Mouse (Mus musculus): Measurements from ENCODE around the gene Cyp4a12b. TPM values are rescaled to one million over a fixed set of nuclear protein-coding genes. Genes with fewer than 3 reads are reported as not detected.
A peak's percentile ranks its signal among the peaks of the same experiment; 100 is the strongest.
"Not testable (repeated sequence)": the region's sequence is repeated elsewhere in the genome, so short reads cannot be mapped to it uniquely, and the experiment has no call there.

Gene Cyp4a12b
- not detected for total RNA-seq (2021)

GRCm38 (mm10) chr4:115411324-115411723 is at the start of gene Cyp4a12b:
Cyp4a12b (plus strand) TSS chr4:115411624.
- intact Hi-C loops (cut with DNase I); DNase-seq: not testable (repeated sequence)

DNA sequence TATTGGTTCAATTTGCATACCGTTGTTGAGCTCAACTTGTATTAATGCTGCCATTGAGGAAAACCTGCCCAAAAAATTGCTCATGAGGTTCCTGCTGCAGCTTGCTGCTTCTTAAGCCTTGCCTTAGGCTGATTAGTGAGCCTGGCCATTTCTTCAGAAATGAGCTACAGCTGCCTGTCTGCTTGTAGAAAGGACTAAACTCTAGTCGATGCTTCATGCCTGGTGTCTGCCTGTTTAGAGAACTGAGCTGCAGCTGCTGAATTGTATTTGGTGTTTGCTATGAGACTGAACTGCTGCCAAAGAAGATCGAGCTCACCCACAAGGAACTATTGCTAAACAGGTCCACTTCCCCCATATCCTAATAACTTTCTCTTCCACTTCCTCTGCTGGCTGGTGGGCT is 45.8 kb upstream of the Cyp4a12b start:
- intact Hi-C loops (cut with DNase I) = loop anchor here (10.0 kb wide), 1 partner anchor 349 kb away; no protein-coding TSS in a partner anchor
- not testable (repeated sequence) for DNase-seq

DNA sequence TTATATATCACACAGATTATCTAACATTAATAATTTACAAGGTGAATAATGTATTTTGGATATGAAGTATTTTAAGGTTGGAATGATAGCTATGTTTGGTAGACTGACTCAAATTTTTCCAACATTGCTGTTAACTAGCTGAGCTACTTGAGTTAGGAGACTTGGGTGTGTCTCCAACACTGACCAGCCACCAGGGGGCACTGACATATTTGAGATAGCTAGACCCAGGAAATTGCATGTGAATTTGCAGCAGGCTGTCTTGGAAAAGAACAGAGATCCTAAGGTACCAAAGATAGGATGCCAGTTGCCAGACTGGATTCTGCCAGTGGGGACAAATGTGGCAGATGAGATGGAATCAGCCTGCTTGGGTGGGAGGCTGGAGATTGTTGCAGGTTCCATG is 43.4 kb upstream of the Cyp4a12b start:
- not testable (repeated sequence) for DNase-seq
- intact Hi-C loops (cut with DNase I) = loop anchor here (10.0 kb wide), 1 partner anchor 347 kb away; no protein-coding TSS in a partner anchor

- DNase-seq; intact Hi-C loops (cut with DNase I): not testable (repeated sequence)
Observed at GRCm38 (mm10) chr4:115396256-115396655, 15.2 kb upstream of the Cyp4a12b start.

DNA sequence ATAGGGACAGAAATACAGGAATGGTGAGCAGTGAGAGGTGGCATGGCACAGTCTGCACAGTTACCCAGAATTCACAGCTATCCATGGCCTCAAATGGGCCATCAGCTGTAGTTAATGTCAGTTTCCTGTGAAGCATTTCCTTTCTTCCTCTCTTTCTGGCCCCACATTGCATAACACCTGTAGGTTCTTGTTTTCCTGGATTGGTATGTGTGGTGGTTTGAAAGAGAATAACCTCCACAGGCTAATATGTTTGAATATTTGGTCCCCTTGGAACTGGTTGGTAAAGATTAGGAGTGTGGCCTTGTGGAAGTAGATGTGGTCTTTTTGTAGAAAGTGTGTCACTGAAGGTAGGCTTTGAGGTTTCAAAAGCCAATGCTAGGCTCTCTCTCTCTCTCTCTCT is 14.5 kb upstream of the Cyp4a12b start:
- DNase-seq; intact Hi-C loops (cut with DNase I): not testable (repeated sequence)

- intact Hi-C loops (cut with DNase I) = no loop called here
- DNase-seq = no peak
Observed at GRCm38 (mm10) chr4:115450577-115451137, 39.2 kb downstream of the Cyp4a12b start.

- DNase-seq = no peak
- intact Hi-C loops (cut with DNase I) = no loop called here
Observed at GRCm38 (mm10) chr4:115452304-115452703, 40.9 kb downstream of the Cyp4a12b start, which contains the start of gene Cyp4a30b. Cyp4a30b (plus strand) TSS chr4:115452604.

GRCm38 (mm10) chr4:115473585-115473984 is 62.2 kb downstream of the Cyp4a12b start:
- intact Hi-C loops (cut with DNase I); DNase-seq: not testable (repeated sequence)

GRCm38 (mm10) chr4:115476051-115476450 is 64.6 kb downstream of the Cyp4a12b start:
- intact Hi-C loops (cut with DNase I) = loop anchor here (5.0 kb wide), 1 partner anchor 171 kb away; the partner anchor contains the start of gene Cyp4b1
- peak; percentile 28 to 44 for DNase-seq

GRCm38 (mm10) chr4:115481006-115481652 is 69.7 kb downstream of the Cyp4a12b start:
- intact Hi-C loops (cut with DNase I) = no loop called here
- no peak for DNase-seq

Other genes starting within 250 kb of the Cyp4a12b start
- not detected for gene Cyp4a29, start 169.5 kb upstream of the Cyp4a12b start, total RNA-seq (2021)
- not detected for gene Cyp4a12a, start 112.6 kb upstream of the Cyp4a12b start, total RNA-seq (2021)
- not detected for gene Cyp4a30b, start 41.0 kb downstream of the Cyp4a12b start, total RNA-seq (2021)
- not detected for gene Cyp4a14, start 84.5 kb downstream of the Cyp4a12b start, total RNA-seq (2021)
- under 1 TPM; 0.14 to 0.42 TPM for gene Cyp4a10, start 106.6 kb downstream of the Cyp4a12b start, total RNA-seq (2021)
- gene Cyp4a31, start 152.0 kb downstream of the Cyp4a12b start, total RNA-seq (2021) = not detected
- gene Cyp4a32, start 189.3 kb downstream of the Cyp4a12b start, total RNA-seq (2021) = not detected
- gene Cyp4b1, start 236.1 kb downstream of the Cyp4a12b start, total RNA-seq (2021) = 10 to 100 TPM; 36.1 to 36.3 TPM